Mouse (Mus musculus) kidney, adult 9 months (tissue): ENCODE measurements at regions not wholly inside any gene's neighbourhood (a gene's known extent, or its start where the extent isn't known, plus 50 kb on each side); places are given as distances from the start of the nearest gene placed in this dataset.

Experiments
- DNase-seq: peaks from one replicate; pipeline ENCODE4 v3.0.0; 2022

DNA sequence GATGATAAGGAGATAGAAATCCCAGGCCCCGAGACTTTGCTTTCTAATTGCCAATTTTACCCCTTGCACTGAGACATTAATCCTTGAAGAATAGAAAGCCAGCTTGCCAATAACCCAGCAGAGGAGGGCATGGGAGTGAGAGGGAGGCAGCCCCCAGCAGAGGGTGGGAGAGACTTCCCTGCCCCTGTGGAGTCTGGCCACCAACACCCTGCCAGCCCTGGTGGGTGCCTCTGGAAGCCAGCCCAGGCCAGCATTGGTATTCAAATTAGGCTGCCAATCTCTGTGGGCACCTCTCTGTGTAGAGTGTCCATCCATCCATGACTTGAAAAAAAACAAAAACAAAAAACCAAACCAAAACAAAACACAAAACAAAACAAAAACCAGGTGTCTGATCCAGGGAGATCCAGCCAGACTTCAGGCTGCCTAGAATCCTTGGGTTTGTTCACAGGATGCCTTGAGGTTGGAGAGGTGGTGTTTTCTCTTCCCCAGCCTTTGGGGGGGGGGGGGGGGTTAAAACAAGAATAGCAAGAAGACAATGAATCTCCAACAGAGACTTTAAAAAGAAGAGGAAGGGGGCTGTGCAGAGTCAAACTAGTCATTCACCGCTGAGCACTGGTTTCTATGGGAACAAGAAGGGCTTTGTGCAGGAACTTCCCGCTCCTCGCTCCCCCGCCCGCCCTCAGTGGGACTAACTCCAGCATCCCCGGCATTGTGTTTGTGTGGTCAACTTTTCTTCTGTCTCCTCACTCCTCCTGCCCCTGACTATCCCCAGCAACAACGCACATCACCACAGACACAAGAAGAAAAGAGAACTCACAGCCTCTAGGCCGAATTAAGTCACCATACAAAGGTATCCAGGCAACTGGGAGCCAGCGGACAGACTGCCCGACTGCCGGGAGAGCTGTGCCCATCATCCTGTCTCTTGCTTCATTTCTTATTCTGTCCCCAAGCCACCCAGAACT, 236.3 kb upstream of the Pabpc6 start:
- DNase-seq, result no peak

GRCm38 (mm10) chr17:9904525-9904991, 235.0 kb upstream of the Pabpc6 start:
- no peak for DNase-seq

DNA sequence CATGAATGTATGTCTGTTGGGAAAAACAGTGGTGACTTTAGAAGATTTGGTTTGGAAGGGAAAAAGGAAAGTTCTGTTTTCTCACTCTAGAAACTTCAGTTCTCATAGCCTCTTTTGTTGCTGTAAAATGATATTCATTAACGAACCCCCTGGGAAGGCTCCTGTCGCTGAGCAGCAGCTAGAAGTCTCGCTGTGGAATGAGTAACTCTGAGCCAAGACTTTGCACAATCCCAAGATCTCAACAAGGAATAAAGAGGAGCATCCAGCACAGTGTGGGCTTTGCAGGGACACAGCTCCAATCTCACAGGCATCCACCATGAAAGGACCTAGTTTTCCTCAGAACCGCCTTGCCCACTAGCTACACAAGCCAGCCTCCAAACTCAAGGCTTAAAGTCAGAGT, 233.8 kb upstream of the Pabpc6 start:
- DNase-seq, result no peak

DNA sequence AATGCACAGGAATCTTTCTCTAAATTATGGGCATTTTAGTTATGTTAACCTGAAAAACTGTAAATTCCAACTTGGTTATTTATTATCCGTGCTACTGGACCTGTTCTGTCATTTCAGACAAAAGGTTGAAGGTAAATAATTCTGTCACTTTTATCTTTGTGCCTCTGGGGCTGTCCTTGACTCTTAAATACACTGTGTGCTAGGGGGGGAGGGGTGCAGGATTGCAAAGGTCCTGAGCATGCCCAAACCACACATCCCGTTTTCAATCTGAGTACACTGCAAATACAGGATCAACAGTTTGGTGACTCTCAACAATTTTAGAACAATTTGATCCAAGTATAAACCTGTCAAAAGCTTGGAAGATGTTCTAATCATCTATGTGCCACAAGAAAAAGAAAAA, 227.4 kb upstream of the Pabpc6 start:
- no peak for DNase-seq

- DNase-seq, result no peak
These were observed 226.2 kb upstream of the Pabpc6 start for GRCm38 (mm10) chr17:9895686-9896082.

DNA sequence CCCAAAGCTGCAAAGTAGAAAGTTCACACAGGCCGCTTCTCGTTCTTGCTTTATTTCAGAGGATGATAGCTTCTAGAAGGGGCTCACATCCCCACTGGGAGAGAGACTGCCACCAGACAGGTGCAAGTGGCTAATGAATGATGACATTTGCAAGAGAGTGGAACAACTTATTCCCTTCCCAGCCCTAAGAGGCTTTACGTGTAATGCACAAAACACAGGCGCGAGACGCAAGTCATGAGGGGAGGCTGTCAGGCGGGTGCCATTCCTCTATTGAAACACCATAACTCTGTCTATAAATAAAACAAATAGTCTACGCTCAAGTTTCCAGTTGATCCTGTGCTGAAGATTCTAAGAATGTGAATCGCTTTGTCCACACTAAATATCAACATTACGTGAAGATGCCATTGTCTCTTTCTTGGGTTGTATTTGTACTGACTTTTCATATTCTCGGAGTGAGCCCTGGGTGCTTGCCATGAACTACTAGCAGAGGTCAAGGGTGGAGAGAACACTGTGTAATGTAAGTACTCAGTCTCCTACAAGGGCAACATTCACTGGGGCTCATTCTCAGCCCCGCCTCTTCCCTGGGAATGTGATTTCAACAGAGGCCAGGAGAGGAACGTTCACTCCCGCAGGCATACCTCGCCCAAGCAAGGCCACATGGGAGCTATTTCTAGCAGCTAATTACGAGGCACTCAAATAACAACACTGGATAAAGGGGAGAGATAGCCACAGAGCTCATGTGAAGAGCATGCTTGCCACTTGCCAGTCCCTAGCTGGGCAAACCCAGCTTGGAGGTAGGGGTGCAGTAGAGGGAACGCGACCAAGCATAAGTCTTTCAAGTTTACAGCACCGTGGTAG, 225.5 kb upstream of the Pabpc6 start:
- peak; percentile 87 for DNase-seq

GRCm38 (mm10) chr17:9893966-9894365, 224.4 kb upstream of the Pabpc6 start:
- DNase-seq, result peak; percentile 42

DNA sequence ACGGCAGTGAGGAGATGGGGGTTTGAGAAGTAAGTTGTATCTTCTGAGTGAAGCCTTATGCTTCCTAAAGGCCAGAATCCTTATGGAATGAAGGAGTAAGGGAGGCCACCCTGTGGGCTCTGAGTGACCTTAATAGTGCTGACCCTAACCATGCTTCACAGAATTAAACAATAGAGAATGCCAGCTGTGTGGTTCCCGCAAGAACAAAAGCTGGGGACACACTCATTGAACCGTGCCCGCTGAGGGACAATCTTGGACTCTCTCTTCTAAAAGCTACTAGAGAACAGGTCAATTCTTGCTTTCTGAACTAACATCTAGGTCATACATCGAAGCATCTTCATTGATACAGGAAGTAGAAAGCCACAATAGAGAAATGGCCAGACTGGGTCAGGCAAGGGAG, 223.3 kb upstream of the Pabpc6 start:
- DNase-seq, result no peak

DNA sequence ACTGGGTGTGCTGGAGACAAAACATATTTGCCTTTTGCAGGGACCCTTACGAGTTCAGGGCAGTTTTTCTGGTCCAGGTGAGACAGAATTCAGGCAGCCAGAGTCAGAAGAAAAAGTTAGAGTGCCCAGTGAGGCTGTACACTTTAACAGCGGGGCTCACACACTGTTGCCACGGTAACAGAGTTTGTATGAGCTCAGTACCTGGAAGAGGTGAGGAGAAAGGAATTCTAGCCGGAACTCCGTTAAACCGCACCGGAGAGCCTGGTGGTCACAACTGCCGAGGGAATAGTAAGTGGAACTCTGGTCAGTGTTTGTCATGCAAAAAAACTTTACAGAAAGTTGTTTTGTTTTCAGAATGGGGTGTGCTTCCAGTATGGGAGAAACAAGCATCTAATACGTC, 222.6 kb upstream of the Pabpc6 start:
- DNase-seq, result peak; percentile 26

- no peak for DNase-seq
These were observed 219.0 kb upstream of the Pabpc6 start for GRCm38 (mm10) chr17:9888494-9888893.

- DNase-seq, result no peak
These were observed 215.6 kb upstream of the Pabpc6 start for GRCm38 (mm10) chr17:9885110-9885509.

DNA sequence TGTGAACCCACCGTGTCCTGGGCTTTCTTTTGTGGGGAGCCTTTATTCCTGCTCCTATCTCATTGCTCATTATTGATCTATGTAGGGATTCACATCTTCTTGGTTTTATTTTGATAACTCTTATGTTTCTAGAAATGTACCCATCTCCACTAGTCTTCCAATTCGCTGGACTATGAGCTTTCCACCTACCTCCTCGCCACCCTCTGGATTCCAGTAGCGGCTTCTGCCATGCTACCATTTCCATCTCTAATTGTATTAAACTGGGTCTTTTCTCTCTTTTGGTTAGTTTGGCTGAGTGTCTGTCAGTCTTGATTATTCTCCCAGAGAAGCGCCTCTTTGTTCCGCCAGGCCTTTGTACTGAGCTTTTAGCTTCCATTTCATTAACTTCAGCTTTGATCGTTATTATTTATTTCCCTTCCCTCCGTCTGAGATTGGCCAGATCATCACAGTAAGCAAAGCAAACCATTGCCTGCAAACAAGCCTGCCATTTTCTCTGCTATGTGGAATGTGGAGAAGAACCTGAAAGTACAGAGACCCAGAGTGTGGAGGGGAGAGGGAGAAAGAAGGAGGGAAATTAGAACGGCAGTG, 213.2 kb upstream of the Pabpc6 start:
- no peak for DNase-seq

DNA sequence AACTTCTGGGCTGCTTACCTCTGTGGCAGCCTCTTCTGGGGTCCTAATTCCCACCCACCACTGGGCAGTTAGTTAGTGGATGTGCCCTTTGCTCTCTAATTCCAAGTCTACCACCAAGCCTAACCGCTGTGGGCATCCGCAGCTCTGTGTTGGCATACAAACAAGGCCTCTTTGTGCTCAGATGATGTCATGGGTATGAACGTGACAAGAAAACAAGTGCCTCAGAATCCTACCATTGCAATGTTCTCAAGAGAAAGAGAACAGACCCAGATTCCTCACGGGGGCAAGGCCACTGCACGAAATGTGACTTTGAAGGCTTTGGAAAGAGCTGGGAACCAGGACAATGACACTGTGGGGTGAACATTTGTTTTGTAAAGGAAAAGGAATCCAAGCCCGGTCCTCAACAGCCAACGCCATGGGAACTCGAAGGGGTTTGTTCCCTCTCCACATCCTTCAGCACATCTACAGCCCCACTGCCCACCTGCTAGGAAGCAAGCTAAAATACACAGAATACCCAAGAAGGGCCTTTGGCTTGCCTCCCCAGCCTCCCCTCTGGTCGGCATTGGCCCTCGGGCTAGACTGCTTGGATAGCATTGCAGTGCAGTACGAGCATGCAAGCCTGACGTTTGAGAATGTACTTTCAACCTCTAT, 210.2 kb upstream of the Pabpc6 start:
- no peak for DNase-seq

- no peak for DNase-seq
These were observed 204.2 kb upstream of the Pabpc6 start for GRCm38 (mm10) chr17:9873695-9874094.

DNA sequence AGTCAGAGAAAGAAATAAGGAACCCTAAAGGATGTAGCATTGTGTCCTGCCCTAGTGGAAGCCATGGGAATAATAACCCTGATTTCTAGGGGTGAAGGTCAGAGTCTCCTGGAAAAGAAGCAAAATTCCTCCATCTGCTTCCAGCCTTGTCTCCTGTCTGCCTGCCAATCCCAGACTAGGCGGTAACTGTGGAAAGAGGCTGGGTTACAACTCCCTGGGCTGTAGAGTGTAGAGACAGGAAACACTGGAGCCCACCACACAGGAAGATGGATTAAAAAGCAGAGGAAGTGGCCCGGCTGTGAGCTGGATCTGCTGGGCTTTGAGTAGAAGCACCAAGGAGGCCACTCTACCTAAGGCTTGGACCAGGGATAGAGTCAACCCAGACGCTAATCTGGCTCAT, 200.7 kb upstream of the Pabpc6 start:
- no peak for DNase-seq

DNA sequence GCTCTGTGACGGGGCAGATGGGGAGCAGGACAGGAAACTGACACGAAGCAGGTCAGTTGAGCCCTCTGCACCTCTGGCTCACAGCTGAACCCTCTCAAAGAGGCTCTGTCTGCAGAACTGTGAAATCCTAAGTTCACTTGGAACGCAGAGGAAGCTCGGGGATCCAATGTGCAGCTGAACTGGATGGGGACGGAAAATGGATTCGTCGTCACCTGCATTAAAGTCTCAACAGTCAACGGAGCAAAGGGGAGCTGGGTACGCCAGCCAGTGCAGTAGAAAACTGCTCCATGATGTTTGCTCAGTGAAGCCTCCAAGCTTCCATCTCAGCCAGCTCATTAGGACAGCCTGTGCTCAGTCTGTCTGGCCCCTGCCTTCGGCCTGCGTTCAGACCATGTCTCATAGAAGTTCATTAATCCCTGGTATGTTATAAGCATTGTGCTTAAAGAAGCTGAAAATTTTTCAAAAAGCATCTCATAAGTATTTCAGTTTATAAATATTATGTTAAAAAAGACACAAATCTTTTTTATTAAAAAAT, 199.3 kb upstream of the Pabpc6 start:
- DNase-seq, result no peak

GRCm38 (mm10) chr17:9864254-9864653, 194.7 kb upstream of the Pabpc6 start:
- DNase-seq, result no peak

GRCm38 (mm10) chr17:9861923-9862854, 192.7 kb upstream of the Pabpc6 start:
- DNase-seq, result no peak

- no peak for DNase-seq
These were observed 191.8 kb upstream of the Pabpc6 start for GRCm38 (mm10) chr17:9861346-9861745.

GRCm38 (mm10) chr17:9848559-9849357, 179.2 kb upstream of the Pabpc6 start:
- no peak for DNase-seq
